Mouse (Mus musculus) kidney, embryonic 15.5 days (tissue): ENCODE data around the gene Gm45140. TPM values are rescaled to one million over a fixed set of nuclear protein-coding genes. Genes with fewer than 3 reads are reported as not detected.
A peak's percentile ranks its signal among the peaks of the same experiment; 100 is the strongest.

Source experiments
- ATAC-seq: fragments of 200-750 bp; cut with Nextera tagmentation; replicated peaks from 2 replicates; pipeline ENCODE4 v1.8.0; 2017; ENCODE audit warnings: moderate TSS enrichment; ENCODE audit not compliant: low FRiP score
- H3K27ac ChIP-seq: fragments of 300-500 bp; sonication (generic); 2 replicates; pipeline ENCODE4 v1.5.1; 2015; ENCODE audit warnings: mild to moderate bottlenecking, inconsistent platforms
- H3K27me3 ChIP-seq: fragments of 300-500 bp; sonication (generic); 2 replicates; pipeline ENCODE4 v1.6.1; 2015; ENCODE audit warnings: inconsistent platforms
- H3K36me3 ChIP-seq: fragments of 300-500 bp; sonication (generic); 2 replicates; pipeline ENCODE4 v1.6.1; 2015; ENCODE audit warnings: inconsistent platforms
- H3K4me1 ChIP-seq: fragments of 300-500 bp; sonication (generic); 2 replicates; pipeline ENCODE4 v1.6.1; 2015; ENCODE audit warnings: inconsistent platforms
- H3K4me2 ChIP-seq: fragments of 300-500 bp; sonication (generic); 2 replicates; pipeline ENCODE4 v1.6.1; 2015; ENCODE audit warnings: moderate library complexity, mild to moderate bottlenecking, inconsistent platforms
- H3K4me3 ChIP-seq: fragments of 300-500 bp; sonication (generic); replicated peaks from 2 replicates; pipeline ENCODE4 v1.5.1; 2015; ENCODE audit warnings: mild to moderate bottlenecking, inconsistent platforms
- H3K9ac ChIP-seq: fragments of 300-500 bp; sonication (generic); 2 replicates; pipeline ENCODE4 v1.6.1; 2015; ENCODE audit warnings: mild to moderate bottlenecking, inconsistent platforms
- H3K9me3 ChIP-seq: fragments of 300-500 bp; sonication (generic); replicated peaks from 2 replicates; pipeline ENCODE4 v1.6.1; 2016; ENCODE audit warnings: inconsistent platforms
- WGBS: fragments of 180-500 bp; shearing (Covaris S2); methylation state at CpG from one replicate; pipeline ENCODE4 v1.1.7; 2015; ENCODE audit warnings: mixed read lengths; 5-methylcytosine and 5-hydroxymethylcytosine counted together
- polyA plus RNA-seq: library from polyadenylated mRNA; unstranded; fragments of >200 nt; fragmentation: Nextera tagmentation; extraction: Ambion mirVana; gene quantifications from 2 replicates; pipeline ENCODE4 v1.2.1, GENCODE M21; 2015

Gene Gm45140
- polyA plus RNA-seq, 1 experiment from 2014 or later = 3.9 TPM

DNA sequence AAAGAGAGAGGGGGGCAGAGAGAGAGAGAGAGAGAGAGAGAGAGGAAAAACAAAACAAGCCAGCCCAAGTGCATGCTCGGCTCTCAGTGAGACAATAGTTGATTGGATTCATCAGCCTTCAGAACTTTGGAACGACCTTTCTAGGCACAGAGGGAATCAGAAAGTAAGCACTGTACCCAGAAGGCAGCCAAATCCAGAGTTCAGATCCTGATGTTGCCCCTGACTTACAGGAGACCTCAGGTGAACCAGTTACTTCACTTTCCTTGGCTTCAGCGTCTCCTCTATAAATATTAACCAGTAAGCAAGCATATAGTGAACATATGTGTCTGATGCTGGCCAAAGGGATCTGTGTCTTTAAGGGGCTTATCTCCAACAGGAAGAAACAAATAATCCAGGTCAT is 27.1 kb downstream of the Gm45140 start:
- Histone ChIP-seq H3K4me2 (no peak overlapping the region), H3K9ac (no peak overlapping the region), H3K9me3 (no peaks in the 10 kb centered on the region), H3K36me3 (no peaks in the 10 kb centered on the region), H3K4me1 (peaks cover 37% of the 10 kb centered on the region), H3K27me3 (no peaks in the 10 kb centered on the region), H3K27ac (no peak overlapping the region), H3K4me3 (no peak overlapping the region)
- WGBS = 77% methylated on average over 3 of the region's 3 CpGs
- ATAC-seq = no peak

DNA sequence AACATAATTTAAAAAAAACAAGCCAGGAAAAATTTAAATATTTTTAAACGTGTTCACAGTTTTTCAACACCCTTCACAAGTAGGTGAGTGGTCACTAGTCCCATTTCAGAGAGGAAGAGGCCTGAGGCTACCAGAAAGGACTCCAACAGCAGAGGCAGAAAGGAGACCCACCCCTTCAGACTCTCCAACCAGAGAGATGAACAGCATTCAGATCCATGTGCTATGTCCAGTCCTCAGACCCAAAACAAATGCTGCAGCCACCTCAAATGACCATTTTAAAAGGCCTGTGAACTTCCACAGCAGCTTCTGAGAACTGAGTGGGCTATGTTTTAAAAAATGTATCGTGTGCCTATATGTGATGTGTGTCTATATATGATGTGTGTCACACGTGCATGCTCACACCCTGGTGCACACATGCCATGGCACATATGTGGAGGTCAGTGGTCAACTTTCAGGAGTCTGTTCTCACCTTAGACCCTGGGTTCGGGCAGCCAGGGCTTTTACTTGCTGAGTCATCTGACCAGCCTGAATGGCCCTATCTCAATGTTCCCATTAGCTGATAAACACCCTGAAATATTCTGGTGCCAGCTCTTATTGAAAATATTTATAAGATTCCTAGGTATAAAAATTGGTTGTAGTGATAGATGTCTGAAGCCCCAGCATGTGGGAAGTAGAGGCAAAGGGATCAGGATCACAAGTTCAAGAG is 27.7 kb downstream of the Gm45140 start:
- H3K36me3 ChIP-seq = no peaks in the 10 kb centered on the region
- WGBS = 85% methylated on average over 4 of the region's 4 CpGs
- H3K27ac ChIP-seq = no peak overlapping the region

DNA sequence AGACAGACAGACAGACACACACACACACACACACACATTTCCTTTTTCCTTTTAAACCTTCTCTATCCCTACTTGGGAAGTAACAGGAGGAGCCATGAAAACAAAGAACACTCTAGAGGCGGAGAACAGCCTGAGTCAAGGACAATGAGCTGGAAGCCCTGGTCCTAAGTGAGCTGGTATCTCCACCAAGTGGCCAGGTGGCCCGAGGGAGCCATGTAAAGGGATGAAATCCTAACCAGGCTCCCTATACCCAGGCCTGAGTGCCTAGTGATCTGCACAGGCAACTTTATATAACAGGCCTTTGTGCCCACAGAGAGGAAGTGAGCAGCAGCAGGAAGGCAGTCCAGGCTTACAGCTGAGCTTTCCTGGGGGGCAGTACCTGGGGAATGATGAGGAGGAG is 28.7 kb downstream of the Gm45140 start:
- no peaks in the 10 kb centered on the region for H3K9me3 ChIP-seq
- H3K27me3 ChIP-seq = no peaks in the 10 kb centered on the region
- no peaks in the 10 kb centered on the region for H3K36me3 ChIP-seq
- H3K4me2 ChIP-seq = no peak overlapping the region
- peaks cover 23% of the 10 kb centered on the region for H3K4me1 ChIP-seq
- no peak for ATAC-seq
- no peak overlapping the region for H3K4me3 ChIP-seq
- peak overlapping the region; percentile 9; the same call in 1 of the 2 replicates for H3K27ac ChIP-seq
- H3K9ac ChIP-seq = no peak overlapping the region
- 49% methylated on average over 2 of the region's 2 CpGs for WGBS

More for the DNA sequence above, 27.7 kb downstream of the Gm45140 start:
- Histone ChIP-seq H3K4me3 (no peak overlapping the region), H3K9me3 (no peaks in the 10 kb centered on the region), H3K4me2 (no peak overlapping the region), H3K4me1 (peaks cover 32% of the 10 kb centered on the region), H3K9ac (no peak overlapping the region), H3K27me3 (no peaks in the 10 kb centered on the region)
- no peak for ATAC-seq

DNA sequence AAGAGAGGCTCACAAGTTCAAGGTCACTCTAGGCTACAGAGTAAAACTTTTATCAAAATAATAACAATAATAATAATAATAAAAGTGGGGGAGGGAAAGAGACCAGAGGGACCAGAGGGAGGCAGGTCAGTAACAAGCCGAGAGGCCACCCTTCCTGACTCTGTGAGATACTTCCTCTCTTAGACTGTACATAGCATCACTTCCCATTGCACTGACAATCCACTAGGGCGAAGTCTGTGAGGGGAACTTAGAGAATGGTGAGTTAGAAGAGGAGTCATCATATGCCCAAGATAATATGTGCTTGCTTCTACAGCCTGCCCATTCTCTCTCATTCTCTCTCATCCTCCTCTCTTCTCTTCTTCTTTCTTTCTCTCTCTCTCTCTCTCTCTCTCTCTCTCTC is 29.6 kb downstream of the Gm45140 start:
- no peak for ATAC-seq
- Histone ChIP-seq H3K9ac (no peak overlapping the region), H3K27me3 (no peaks in the 10 kb centered on the region), H3K36me3 (no peaks in the 10 kb centered on the region), H3K4me2 (no peak overlapping the region), H3K4me1 (peaks cover 23% of the 10 kb centered on the region), H3K9me3 (no peaks in the 10 kb centered on the region), H3K27ac (no peak overlapping the region), H3K4me3 (no peak overlapping the region)
- 74% methylated on average over 2 of the region's 2 CpGs for WGBS

DNA sequence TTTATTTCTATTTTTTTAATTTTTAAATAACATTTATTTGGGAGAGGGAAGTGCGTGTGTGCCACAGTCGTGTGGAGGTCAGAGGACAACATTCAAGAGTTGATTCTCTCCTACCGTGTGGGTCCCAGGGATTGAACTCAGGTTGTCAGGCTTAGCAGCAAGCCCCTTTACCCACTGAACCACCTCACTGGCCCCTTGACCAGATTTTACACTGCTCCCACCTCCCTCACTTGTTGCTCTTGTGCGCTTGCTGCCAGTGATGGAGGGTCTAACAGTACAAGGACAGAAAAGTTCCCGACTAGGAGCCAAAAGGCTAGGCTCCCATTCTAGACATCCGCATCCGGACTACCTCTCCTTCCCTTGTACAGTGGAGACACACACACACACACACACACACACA is 30.1 kb downstream of the Gm45140 start:
- 89% methylated on average over 7 of the region's 7 CpGs for WGBS
- Histone ChIP-seq H3K27ac (no peak overlapping the region), H3K4me3 (no peak overlapping the region), H3K4me2 (no peak overlapping the region), H3K9me3 (no peaks in the 10 kb centered on the region), H3K36me3 (no peaks in the 10 kb centered on the region), H3K9ac (no peak overlapping the region), H3K27me3 (no peaks in the 10 kb centered on the region), H3K4me1 (peaks cover 18% of the 10 kb centered on the region)
- no peak for ATAC-seq

DNA sequence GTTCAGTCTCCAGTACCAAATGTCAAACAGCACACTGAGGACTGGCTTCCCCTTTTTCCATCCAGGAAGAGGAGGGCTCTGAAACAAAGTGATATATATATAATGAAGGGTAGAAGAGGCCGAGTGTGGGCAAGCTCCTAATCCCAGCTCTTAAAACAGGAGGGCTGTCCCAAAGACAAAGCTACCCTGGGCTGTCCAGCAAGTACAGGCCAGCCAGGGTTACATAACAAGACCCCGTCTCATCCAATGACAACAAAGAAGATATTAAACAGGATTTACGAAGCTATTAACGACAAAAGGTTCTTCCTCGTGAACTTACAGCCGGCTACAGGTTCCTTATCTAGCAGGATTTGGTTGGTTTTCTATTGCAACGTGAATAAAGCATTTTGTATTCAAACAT is 30.7 kb downstream of the Gm45140 start:
- 56% methylated on average over 7 of the region's 7 CpGs for WGBS
- Histone ChIP-seq H3K36me3 (no peaks in the 10 kb centered on the region), H3K27me3 (no peaks in the 10 kb centered on the region), H3K4me3 (no peak overlapping the region), H3K9me3 (no peaks in the 10 kb centered on the region), H3K4me1 (peaks cover 13% of the 10 kb centered on the region), H3K4me2 (no peak overlapping the region), H3K27ac (no peak overlapping the region), H3K9ac (no peak overlapping the region)
- no peak for ATAC-seq

DNA sequence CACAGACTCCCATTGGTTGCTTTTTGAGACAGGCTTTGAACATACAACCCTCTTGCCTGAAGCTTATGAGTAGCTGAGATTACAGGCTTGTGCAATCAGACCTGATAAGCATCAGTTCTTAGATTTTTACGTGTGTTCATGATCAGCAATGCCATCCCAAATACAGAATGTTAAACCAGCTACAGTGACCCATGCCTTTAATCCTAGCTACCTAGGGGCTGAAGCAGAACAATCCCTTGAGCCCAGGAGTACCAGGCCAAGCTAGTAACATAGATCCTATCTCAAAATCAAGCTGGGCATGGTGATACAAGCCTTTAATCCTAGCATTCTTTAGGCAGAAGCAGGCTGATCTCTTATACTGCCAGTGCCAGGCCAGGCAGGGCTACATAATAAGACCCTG is 31.6 kb downstream of the Gm45140 start:
- no peak overlapping the region for H3K9ac ChIP-seq
- no peaks in the 10 kb centered on the region for H3K9me3 ChIP-seq
- H3K27me3 ChIP-seq = no peaks in the 10 kb centered on the region
- H3K4me3 ChIP-seq = no peak overlapping the region
- H3K4me2 ChIP-seq = no peak overlapping the region
- peaks cover 6% of the 10 kb centered on the region; the same call in 1 of the 2 replicates for H3K4me1 ChIP-seq
- 77% methylated on average over 1 of the region's 1 CpGs for WGBS
- ATAC-seq = no peak
- H3K36me3 ChIP-seq = no peaks in the 10 kb centered on the region
- no peak overlapping the region for H3K27ac ChIP-seq

DNA sequence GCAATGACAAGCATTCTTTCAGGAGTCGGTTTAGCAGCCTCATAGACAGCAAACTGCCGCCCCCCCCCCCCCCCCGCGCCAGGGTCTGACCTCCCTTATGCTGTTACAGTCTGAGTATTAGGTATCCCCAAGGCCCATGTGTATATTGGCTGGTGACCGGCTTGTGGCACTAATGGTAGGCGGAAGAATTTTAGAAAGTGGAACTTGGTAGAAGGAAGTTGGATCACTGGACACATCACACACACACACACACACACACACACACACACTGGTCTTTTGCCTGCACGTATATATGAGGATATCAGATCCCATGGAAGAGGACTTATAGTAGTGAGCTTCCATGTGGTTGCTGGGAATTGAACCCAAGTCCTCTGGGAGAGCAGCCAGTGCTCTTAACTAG is 33.1 kb downstream of the Gm45140 start:
- H3K27me3 ChIP-seq = no peaks in the 10 kb centered on the region
- no peak for ATAC-seq
- H3K4me2 ChIP-seq = no peak overlapping the region
- H3K36me3 ChIP-seq = no peaks in the 10 kb centered on the region
- H3K27ac ChIP-seq = no peak overlapping the region
- H3K9ac ChIP-seq = no peak overlapping the region
- H3K4me3 ChIP-seq = no peak overlapping the region
- no peaks in the 10 kb centered on the region for H3K9me3 ChIP-seq
- peaks cover 12% of the 10 kb centered on the region for H3K4me1 ChIP-seq
- 90% methylated on average over 5 of the region's 7 CpGs for WGBS

DNA sequence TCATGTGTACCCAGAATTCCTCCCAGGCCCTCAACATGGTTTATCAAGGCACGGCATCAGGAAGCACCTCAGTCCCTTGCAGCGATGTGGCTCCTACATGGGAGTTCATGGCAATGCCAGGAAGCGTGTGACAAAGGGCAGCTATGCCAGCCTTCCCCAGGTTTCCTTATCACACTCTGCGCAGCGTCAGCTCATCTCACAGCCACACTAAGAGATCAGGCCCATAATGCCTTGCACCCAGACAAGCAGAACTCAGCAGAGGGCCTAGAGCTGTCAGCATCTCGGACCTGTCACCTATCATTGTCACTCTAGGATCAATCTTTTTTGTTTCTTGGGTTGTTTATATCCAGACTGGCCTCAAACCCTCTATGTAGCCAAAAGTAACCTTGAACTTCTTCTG is 36.0 kb downstream of the Gm45140 start:
- Histone ChIP-seq H3K27ac (no peak overlapping the region), H3K27me3 (no peaks in the 10 kb centered on the region), H3K4me3 (no peak overlapping the region), H3K9me3 (no peaks in the 10 kb centered on the region), H3K4me2 (no peak overlapping the region), H3K36me3 (0 out of 2 replicates have a peak, but pooled peaks cover 1% of the 10 kb centered on the region), H3K9ac (no peak overlapping the region), H3K4me1 (peaks cover 11% of the 10 kb centered on the region)
- WGBS = 92% methylated on average over 6 of the region's 6 CpGs
- ATAC-seq = no peak

DNA sequence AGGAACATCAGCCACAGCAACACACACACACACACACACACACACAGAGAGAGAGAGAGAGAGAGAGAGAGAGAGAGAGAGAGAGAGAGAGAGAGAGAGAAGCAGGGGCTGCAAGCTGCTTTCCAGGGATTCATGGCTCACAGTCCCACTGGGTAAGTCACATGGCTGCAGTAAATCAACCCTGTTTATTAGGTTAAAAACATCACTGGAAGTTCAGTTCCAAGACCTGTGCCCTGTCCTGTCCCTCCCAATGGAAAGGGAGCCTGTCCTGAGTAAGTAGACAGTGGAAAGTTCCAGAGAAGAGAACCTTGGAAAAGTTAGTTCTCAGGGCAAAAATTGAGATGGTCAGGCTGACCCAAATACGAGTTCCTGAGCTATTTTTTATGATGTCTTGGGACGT is 38.3 kb downstream of the Gm45140 start:
- Histone ChIP-seq H3K4me3 (no peak overlapping the region), H3K9me3 (no peaks in the 10 kb centered on the region), H3K4me1 (peaks cover 11% of the 10 kb centered on the region), H3K36me3 (peaks cover 15% of the 10 kb centered on the region), H3K27me3 (no peaks in the 10 kb centered on the region), H3K4me2 (no peak overlapping the region), H3K27ac (no peak overlapping the region), H3K9ac (no peak overlapping the region)
- 17% methylated on average over 2 of the region's 2 CpGs for WGBS
- ATAC-seq = no peak

DNA sequence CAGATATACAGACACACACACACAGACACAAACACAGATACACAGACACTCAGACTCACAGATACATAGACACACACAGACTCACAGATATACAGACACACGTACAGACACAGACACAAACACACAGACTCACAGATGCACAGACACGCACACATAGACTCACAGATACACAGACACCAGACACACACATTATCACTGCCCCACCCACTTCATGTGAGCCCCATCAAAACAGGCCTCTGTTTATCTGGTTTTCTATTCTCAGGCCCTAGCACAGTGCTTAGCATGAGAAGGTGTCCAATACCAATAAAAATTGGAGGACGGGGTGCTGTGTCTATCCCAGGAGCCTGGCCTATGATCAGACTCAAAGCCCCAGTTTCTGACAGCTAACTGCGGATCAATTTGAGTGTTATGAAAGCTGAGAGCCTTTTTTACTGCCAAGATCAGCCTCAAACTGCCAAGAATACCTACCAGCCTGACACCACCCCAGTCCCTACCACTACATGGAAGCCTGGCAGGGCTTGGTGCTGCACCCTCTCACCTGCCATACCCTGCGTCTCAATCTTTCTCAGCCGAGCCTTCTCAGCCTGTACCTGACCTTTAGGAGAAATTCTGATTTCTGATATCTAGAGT is 39.2 kb downstream of the Gm45140 start:
- ATAC-seq = peak; percentile 59; the same call in 1 of the 2 replicates
- Histone ChIP-seq H3K36me3 (peaks cover 21% of the 10 kb centered on the region), H3K4me2 (no peak overlapping the region), H3K27ac (no peak overlapping the region), H3K4me3 (no peak overlapping the region), H3K27me3 (no peaks in the 10 kb centered on the region), H3K4me1 (peaks cover 11% of the 10 kb centered on the region), H3K9me3 (no peaks in the 10 kb centered on the region), H3K9ac (no peak overlapping the region)
- 86% methylated on average over 6 of the region's 6 CpGs for WGBS

DNA sequence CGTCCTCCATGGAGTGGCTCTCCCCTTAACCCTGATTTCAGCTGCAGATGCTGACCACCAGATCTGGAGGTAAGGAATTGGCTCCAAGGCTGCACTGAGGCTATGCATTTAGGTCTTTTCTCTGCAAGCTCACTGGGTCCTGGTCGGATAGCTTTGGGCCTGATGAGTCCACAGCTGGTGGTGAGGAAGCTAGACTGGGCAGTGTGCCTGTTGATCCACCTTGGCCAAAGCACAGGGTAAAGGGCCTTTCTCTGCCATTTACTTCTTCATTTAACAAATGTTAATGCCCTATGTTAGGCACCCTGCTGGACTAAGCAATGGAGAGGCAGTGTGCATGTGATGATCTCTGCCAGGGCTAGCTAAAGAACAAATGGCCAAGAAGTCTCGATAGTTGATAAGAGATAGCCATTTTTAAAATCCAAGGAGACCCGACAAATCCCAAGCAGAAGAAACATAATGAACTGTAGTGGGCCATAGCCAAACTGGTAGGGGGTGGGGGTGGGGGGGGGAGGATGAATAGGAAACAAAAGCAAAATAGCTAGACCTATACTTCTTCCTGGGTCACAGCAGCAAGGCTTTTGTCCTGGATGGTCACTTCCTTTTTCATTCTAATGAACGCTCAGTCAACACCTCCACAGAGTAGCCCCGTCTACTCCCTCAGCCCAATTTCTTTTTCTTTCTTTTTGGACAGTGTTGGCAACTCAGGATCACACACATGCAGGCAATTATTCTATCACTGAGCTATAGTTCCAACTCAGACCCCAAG is 40.0 kb downstream of the Gm45140 start:
- WGBS = 81% methylated on average over 6 of the region's 6 CpGs
- Histone ChIP-seq H3K27me3 (no peaks in the 10 kb centered on the region), H3K27ac (no peak overlapping the region), H3K9me3 (no peaks in the 10 kb centered on the region), H3K4me3 (no peak overlapping the region), H3K36me3 (peaks cover 21% of the 10 kb centered on the region), H3K9ac (no peak overlapping the region), H3K4me1 (peaks cover 16% of the 10 kb centered on the region), H3K4me2 (no peak overlapping the region)
- ATAC-seq = no peak
